Mouse (Mus musculus) midbrain, embryonic 12.5 days (tissue): ENCODE measurements at regions not wholly inside any gene's neighbourhood (a gene's known extent, or its start where the extent isn't known, plus 50 kb on each side); places are given as distances from the start of the nearest gene placed in this dataset.

ENCODE experiments used
- ATAC-seq: fragments of 200-750 bp; cut with Nextera tagmentation; 2 replicates; pipeline ENCODE4 v1.8.0; 2017; ENCODE audit warnings: low read depth, moderate TSS enrichment, moderate library complexity; ENCODE audit not compliant: low FRiP score
- H3K27ac ChIP-seq: fragments of 300-500 bp; sonication (generic); replicated peaks from 2 replicates; pipeline ENCODE4 v1.5.1; 2016; ENCODE audit warnings: mild to moderate bottlenecking
- H3K27me3 ChIP-seq: fragments of 300-500 bp; sonication (generic); 2 replicates; pipeline ENCODE4 v1.6.1; 2016; ENCODE audit warnings: mild to moderate bottlenecking
- H3K36me3 ChIP-seq: fragments of 300-500 bp; sonication (generic); 2 replicates; pipeline ENCODE4 v1.6.1; 2016
- H3K4me1 ChIP-seq: fragments of 300-500 bp; sonication (generic); 2 replicates; pipeline ENCODE4 v1.6.1; 2016
- H3K4me2 ChIP-seq: fragments of 300-500 bp; sonication (generic); replicated peaks from 2 replicates; pipeline ENCODE4 v1.6.1; 2016; ENCODE audit warnings: mild to moderate bottlenecking, moderate library complexity
- H3K4me3 ChIP-seq: fragments of 300-500 bp; sonication (generic); 2 replicates; pipeline ENCODE4 v1.5.1; 2016; ENCODE audit warnings: mild to moderate bottlenecking
- H3K9ac ChIP-seq: fragments of 300-500 bp; sonication (generic); replicated peaks from 2 replicates; pipeline ENCODE4 v1.6.1; 2016; ENCODE audit warnings: mild to moderate bottlenecking, moderate library complexity
- H3K9me3 ChIP-seq: fragments of 300-500 bp; sonication (generic); 2 replicates; pipeline ENCODE4 v1.6.1; 2016; ENCODE audit warnings: mild to moderate bottlenecking
- WGBS: fragments of 180-500 bp; shearing (Covaris S2); methylation state at CpG from one replicate; pipeline ENCODE4 v1.1.7; 2016; 5-methylcytosine and 5-hydroxymethylcytosine counted together

GRCm38 (mm10) chr13:52403805-52404204 lies 127.3 kb downstream of the Diras2 start:
- Histone ChIP-seq H3K36me3 (no peaks in the 10 kb centered on the region), H3K4me2 (no peak overlapping the region), H3K27ac (no peak overlapping the region), H3K9ac (no peak overlapping the region), H3K4me1 (no peaks in the 10 kb centered on the region), H3K27me3 (no peaks in the 10 kb centered on the region), H3K9me3 (no peaks in the 10 kb centered on the region), H3K4me3 (no peak overlapping the region)
- ATAC-seq = no peak
- WGBS = 74% methylated on average over 3 of the region's 3 CpGs

- H3K4me2 ChIP-seq = no peak overlapping the region
- H3K36me3 ChIP-seq = no peaks in the 10 kb centered on the region
- no peaks in the 10 kb centered on the region for H3K4me1 ChIP-seq
- no peak overlapping the region for H3K4me3 ChIP-seq
- H3K9me3 ChIP-seq = peaks cover 9% of the 10 kb centered on the region; the same call in 1 of the 2 replicates
- no peak for ATAC-seq
- no peak overlapping the region for H3K27ac ChIP-seq
- 57% methylated on average over 1 of the region's 1 CpGs for WGBS
- no peak overlapping the region for H3K9ac ChIP-seq
- H3K27me3 ChIP-seq = no peaks in the 10 kb centered on the region
Observed at GRCm38 (mm10) chr13:52416301-52416700, 114.8 kb downstream of the Diras2 start.

- Histone ChIP-seq H3K36me3 (no peaks in the 10 kb centered on the region), H3K27me3 (no peaks in the 10 kb centered on the region), H3K4me3 (no peak overlapping the region), H3K4me2 (no peak overlapping the region), H3K27ac (no peak overlapping the region), H3K9ac (no peak overlapping the region), H3K4me1 (no peaks in the 10 kb centered on the region), H3K9me3 (no peaks in the 10 kb centered on the region)
- WGBS = 85% methylated on average over 3 of the region's 3 CpGs
- ATAC-seq = no peak
Observed at GRCm38 (mm10) chr13:52422456-52422855, 108.6 kb downstream of the Diras2 start.

- Histone ChIP-seq H3K27me3 (no peaks in the 10 kb centered on the region), H3K9me3 (no peaks in the 10 kb centered on the region), H3K4me3 (no peak overlapping the region), H3K36me3 (no peaks in the 10 kb centered on the region), H3K27ac (no peak overlapping the region), H3K9ac (no peak overlapping the region), H3K4me1 (no peaks in the 10 kb centered on the region), H3K4me2 (no peak overlapping the region)
- no peak for ATAC-seq
- WGBS = 81% methylated on average over 5 of the region's 5 CpGs
Observed at GRCm38 (mm10) chr13:52428527-52428926, 102.6 kb downstream of the Diras2 start.

- ATAC-seq = no peak
- Histone ChIP-seq H3K4me2 (no peak overlapping the region), H3K9ac (no peak overlapping the region), H3K27ac (no peak overlapping the region), H3K9me3 (no peaks in the 10 kb centered on the region), H3K27me3 (no peaks in the 10 kb centered on the region), H3K4me3 (no peak overlapping the region), H3K36me3 (no peaks in the 10 kb centered on the region), H3K4me1 (no peaks in the 10 kb centered on the region)
- 85% methylated on average over 8 of the region's 8 CpGs for WGBS
Observed at GRCm38 (mm10) chr13:52436756-52437155, 94.3 kb downstream of the Diras2 start.

- no peak overlapping the region for H3K9ac ChIP-seq
- no peak overlapping the region for H3K4me2 ChIP-seq
- no peak overlapping the region for H3K27ac ChIP-seq
- no peaks in the 10 kb centered on the region for H3K36me3 ChIP-seq
- H3K9me3 ChIP-seq = no peaks in the 10 kb centered on the region
- no peaks in the 10 kb centered on the region for H3K4me1 ChIP-seq
- no peaks in the 10 kb centered on the region for H3K27me3 ChIP-seq
- 92% methylated on average over 10 of the region's 10 CpGs for WGBS
- no peak overlapping the region for H3K4me3 ChIP-seq
- ATAC-seq = no peak
Observed at GRCm38 (mm10) chr13:52445513-52445912, 85.6 kb downstream of the Diras2 start.

- 89% methylated on average over 11 of the region's 11 CpGs for WGBS
- no peak for ATAC-seq
Observed at GRCm38 (mm10) chr13:52448902-52449301, 82.2 kb downstream of the Diras2 start.

GRCm38 (mm10) chr13:52451486-52451885 lies 79.6 kb downstream of the Diras2 start:
- 61% methylated on average over 9 of the region's 9 CpGs for WGBS
- no peaks in the 10 kb centered on the region for H3K4me1 ChIP-seq
- ATAC-seq = no peak
- no peaks in the 10 kb centered on the region for H3K9me3 ChIP-seq
- no peak overlapping the region for H3K4me2 ChIP-seq
- no peak overlapping the region for H3K4me3 ChIP-seq
- no peaks in the 10 kb centered on the region for H3K27me3 ChIP-seq
- H3K9ac ChIP-seq = no peak overlapping the region
- no peak overlapping the region for H3K27ac ChIP-seq
- H3K36me3 ChIP-seq = no peaks in the 10 kb centered on the region

More at GRCm38 (mm10) chr13:52448902-52449301, 82.2 kb downstream of the Diras2 start:
- Histone ChIP-seq H3K27ac (no peak overlapping the region), H3K9ac (no peak overlapping the region), H3K27me3 (no peaks in the 10 kb centered on the region), H3K36me3 (no peaks in the 10 kb centered on the region), H3K4me3 (no peak overlapping the region), H3K4me2 (no peak overlapping the region), H3K9me3 (no peaks in the 10 kb centered on the region), H3K4me1 (no peaks in the 10 kb centered on the region)

- Histone ChIP-seq H3K36me3 (no peaks in the 10 kb centered on the region), H3K27ac (no peak overlapping the region), H3K9me3 (no peaks in the 10 kb centered on the region), H3K27me3 (no peaks in the 10 kb centered on the region), H3K9ac (no peak overlapping the region), H3K4me2 (no peak overlapping the region), H3K4me3 (no peak overlapping the region), H3K4me1 (no peaks in the 10 kb centered on the region)
- WGBS = 47% methylated on average over 4 of the region's 4 CpGs
- no peak for ATAC-seq
Observed at GRCm38 (mm10) chr13:52452291-52452690, 78.8 kb downstream of the Diras2 start.
